Comparison of ENCODE assay signal across 7 mouse cellular contexts in genomic region chr6:65043241-65043640, GRCm38 (mm10). TPM values are rescaled to one million over a fixed set of nuclear protein-coding genes. Genes with fewer than 3 reads are reported as not detected.
DNase-seq lines count a peak whose midpoint lies in the region; ATAC-seq and TF ChIP-seq lines count a peak whose summit lies in the region.

No protein-coding gene starts in this region.

- no peak for TF ChIP-seq CTCF in intestine, postnatal 0 days (IDR thresholded peaks at IDR 0.05; ENCODE audit: low read depth)

- H3K9me3 ChIP-seq in embryonic facial prominence, embryonic 12.5 days, result no peaks in the 10 kb centered on the region
- no peaks in the 10 kb centered on the region for H3K9me3 ChIP-seq in intestine, postnatal 0 days (ENCODE audit: control insufficient read depth)
- no peaks in the 10 kb centered on the region for H3K9me3 ChIP-seq in neural tube, embryonic 14.5 days (ENCODE audit: control insufficient read depth, low read length)

- peak overlapping the region; percentile 95 for H3K27ac ChIP-seq in embryonic facial prominence, embryonic 12.5 days
- H3K27ac ChIP-seq in intestine, postnatal 0 days (ENCODE audit: low read depth, low read length), result peak overlapping the region; percentile 95; the same call in 1 of the 2 replicates
- H3K27ac ChIP-seq in neural tube, embryonic 14.5 days (ENCODE audit: low read depth, low read length), result peak overlapping the region; percentile 98

- peaks cover 36% of the 10 kb centered on the region for H3K36me3 ChIP-seq in embryonic facial prominence, embryonic 12.5 days
- peaks cover 16% of the 10 kb centered on the region for H3K36me3 ChIP-seq in intestine, postnatal 0 days (ENCODE audit: control insufficient read depth, insufficient read depth)
- H3K36me3 ChIP-seq in neural tube, embryonic 14.5 days (ENCODE audit: control insufficient read depth, insufficient read depth, low read length), result peaks cover 5% of the 10 kb centered on the region; the same call in 1 of the 2 replicates

- peak overlapping the region; percentile 80 for H3K4me3 ChIP-seq in embryonic facial prominence, embryonic 12.5 days
- H3K4me3 ChIP-seq in intestine, postnatal 0 days (ENCODE audit: low read depth, low read length), result peak overlapping the region; percentile 81
- H3K4me3 ChIP-seq in neural tube, embryonic 14.5 days (ENCODE audit: low read depth, low read length), result peak overlapping the region; percentile 70

- WGBS in embryonic facial prominence, embryonic 12.5 days, result 15% methylated on average over 7 of the region's 7 CpGs
- WGBS in intestine, postnatal 0 days, result 10% methylated on average over 7 of the region's 7 CpGs
- 13% methylated on average over 7 of the region's 7 CpGs for WGBS in neural tube, embryonic 14.5 days

- peak; percentile 27 for DNase-seq in thymus, postnatal 0 days (ENCODE audit: low spot score)
- DNase-seq in thymus, postnatal 25 days, result no peak
- DNase-seq in spleen, adult 12 weeks (ENCODE audit: low spot score), result no peak
- DNase-seq in ovary, postnatal 36 days (ENCODE audit: low spot score), result no peak

- H3K9ac ChIP-seq in embryonic facial prominence, embryonic 12.5 days, result peak overlapping the region; percentile 95
- H3K9ac ChIP-seq in intestine, postnatal 0 days (ENCODE audit: low read depth, low read length), result peak overlapping the region; percentile 98
- H3K9ac ChIP-seq in neural tube, embryonic 14.5 days (replicated peaks; ENCODE audit: low read depth, low read length), result peak overlapping the region; percentile 99

- peaks cover 7% of the 10 kb centered on the region for H3K4me1 ChIP-seq in embryonic facial prominence, embryonic 12.5 days
- 0 out of 2 replicates have a peak, but pooled peaks cover 5% of the 10 kb centered on the region for H3K4me1 ChIP-seq in intestine, postnatal 0 days (replicated peaks; ENCODE audit: control insufficient read depth, insufficient read depth, low read length)
- peaks cover 8% of the 10 kb centered on the region; the same call in 1 of the 2 replicates for H3K4me1 ChIP-seq in neural tube, embryonic 14.5 days (ENCODE audit: control insufficient read depth, insufficient read depth, low read length)

- H3K27me3 ChIP-seq in embryonic facial prominence, embryonic 12.5 days, result no peaks in the 10 kb centered on the region
- H3K27me3 ChIP-seq in intestine, postnatal 0 days (replicated peaks; ENCODE audit: control insufficient read depth, insufficient read depth, low read length), result no peaks in the 10 kb centered on the region
- no peaks in the 10 kb centered on the region for H3K27me3 ChIP-seq in neural tube, embryonic 14.5 days (ENCODE audit: control insufficient read depth, insufficient read depth, low read length)

- peak; percentile 7; the same call in 1 of the 2 replicates for ATAC-seq in embryonic facial prominence, embryonic 12.5 days (ENCODE audit: insufficient number of reproducible peaks, insufficient read depth, low FRiP score, low TSS enrichment)
- no peak for ATAC-seq in intestine, postnatal 0 days
- no peak; the same call in 1 of the 2 replicates for ATAC-seq in neural tube, embryonic 14.5 days (ENCODE audit: low read depth)

- H3K4me2 ChIP-seq in embryonic facial prominence, embryonic 12.5 days (replicated peaks), result peak overlapping the region; percentile 74
- peak overlapping the region; percentile 86 for H3K4me2 ChIP-seq in intestine, postnatal 0 days (replicated peaks; ENCODE audit: low read depth)
- H3K4me2 ChIP-seq in neural tube, embryonic 14.5 days (ENCODE audit: low read depth, low read length), result peak overlapping the region; percentile 73

RNA-seq across cellular contexts. Expression of gene Smarcad1, which starts 0.9 kb away (rescaled TPM):
- polyA plus RNA-seq in thymus, postnatal 0 days (2015; fragmentation: Nextera tagmentation; extraction: Ambion mirVana), result 77.8 and 96.3 TPM in 2 replicates
- 107 and 114 TPM in 2 replicates for polyA plus RNA-seq in embryonic facial prominence, embryonic 12.5 days (2016; fragmentation: Nextera tagmentation; extraction: Ambion mirVana)
- polyA plus RNA-seq in intestine, postnatal 0 days (2015; fragmentation: Nextera tagmentation; extraction: Ambion mirVana), result 30.9 and 32.4 TPM in 2 replicates
- polyA plus RNA-seq in neural tube, embryonic 14.5 days (2014; fragmentation: Nextera tagmentation; extraction: Ambion mirVana), result 77.5 and 86.5 TPM in 2 replicates
